Mouse (Mus musculus): Measurements from ENCODE around the gene Chrna1. TPM values are rescaled to one million over a fixed set of nuclear protein-coding genes. Genes with fewer than 3 reads are reported as not detected.

Gene Chrna1
- polyA plus RNA-seq, 1 experiment from 2014 or later = 0.18 TPM

- Histone ChIP-seq H3K4me1 (ENCODE audit: control insufficient read depth, insufficient read depth, low read length) (0 out of 2 replicates have a peak, but pooled peaks cover 5% of the 10 kb centered on the region), H3K9ac (replicated peaks; ENCODE audit: low read length) (no peak overlapping the region), H3K27ac (replicated peaks; ENCODE audit: low read depth, low read length) (no peak overlapping the region), H3K27me3 (ENCODE audit: control insufficient read depth, insufficient read depth, low read length) (no peaks in the 10 kb centered on the region), H3K4me2 (ENCODE audit: low read length) (no peak overlapping the region), H3K4me3 (replicated peaks; ENCODE audit: low read depth, low read length) (no peak overlapping the region), H3K9me3 (ENCODE audit: control insufficient read depth, low read length) (no peaks in the 10 kb centered on the region), H3K36me3 (ENCODE audit: control insufficient read depth, insufficient read depth, low read length) (peaks cover 22% of the 10 kb centered on the region)
- ATAC-seq (ENCODE audit: low FRiP score, low TSS enrichment) (no peak), DNase-seq (no peak)
- 88% methylated on average over 5 of the region's 5 CpGs for WGBS
These were observed 29.1 kb upstream of the Chrna1 start for GRCm38 (mm10) chr2:73609067-73609723.

- 0 out of 2 replicates have a peak, but pooled peaks cover 5% of the 10 kb centered on the region for H3K4me1 ChIP-seq (ENCODE audit: control insufficient read depth, insufficient read depth, low read length)
- H3K4me3 ChIP-seq (replicated peaks; ENCODE audit: low read depth, low read length) = no peak overlapping the region
- H3K27me3 ChIP-seq (ENCODE audit: control insufficient read depth, insufficient read depth, low read length) = no peaks in the 10 kb centered on the region
- H3K9me3 ChIP-seq (ENCODE audit: control insufficient read depth, low read length) = no peaks in the 10 kb centered on the region
- no peak overlapping the region for H3K4me2 ChIP-seq (ENCODE audit: low read length)
- H3K9ac ChIP-seq (replicated peaks; ENCODE audit: low read length) = no peak overlapping the region
- ATAC-seq (ENCODE audit: low FRiP score, low TSS enrichment) (no peak), DNase-seq (no peak)
- peaks cover 17% of the 10 kb centered on the region for H3K36me3 ChIP-seq (ENCODE audit: control insufficient read depth, insufficient read depth, low read length)
- no peak overlapping the region for H3K27ac ChIP-seq (replicated peaks; ENCODE audit: low read depth, low read length)
- 87% methylated on average over 6 of the region's 6 CpGs for WGBS
These were observed 28.3 kb upstream of the Chrna1 start for GRCm38 (mm10) chr2:73608391-73608790.

- Histone ChIP-seq H3K9ac (replicated peaks; ENCODE audit: low read length) (no peak overlapping the region), H3K4me1 (ENCODE audit: control insufficient read depth, insufficient read depth, low read length) (0 out of 2 replicates have a peak, but pooled peaks cover 5% of the 10 kb centered on the region), H3K9me3 (ENCODE audit: control insufficient read depth, low read length) (no peaks in the 10 kb centered on the region), H3K27ac (replicated peaks; ENCODE audit: low read depth, low read length) (0 out of 2 replicates have a peak overlapping the region, but pooled peaks have one; percentile 3), H3K4me3 (replicated peaks; ENCODE audit: low read depth, low read length) (no peak overlapping the region), H3K27me3 (ENCODE audit: control insufficient read depth, insufficient read depth, low read length) (no peaks in the 10 kb centered on the region), H3K4me2 (ENCODE audit: low read length) (no peak overlapping the region), H3K36me3 (ENCODE audit: control insufficient read depth, insufficient read depth, low read length) (peaks cover 14% of the 10 kb centered on the region)
- WGBS = 69% methylated on average over 4 of the region's 4 CpGs
- DNase-seq = no peak
- ATAC-seq (ENCODE audit: low FRiP score, low TSS enrichment) = no peak
These were observed 27.5 kb upstream of the Chrna1 start for GRCm38 (mm10) chr2:73607609-73608008.

GRCm38 (mm10) chr2:73607146-73607545, 27.0 kb upstream of the Chrna1 start:
- Histone ChIP-seq H3K4me3 (replicated peaks; ENCODE audit: low read depth, low read length) (no peak overlapping the region), H3K36me3 (ENCODE audit: control insufficient read depth, insufficient read depth, low read length) (peaks cover 10% of the 10 kb centered on the region; the same call in 1 of the 2 replicates), H3K9me3 (ENCODE audit: control insufficient read depth, low read length) (no peaks in the 10 kb centered on the region), H3K27ac (replicated peaks; ENCODE audit: low read depth, low read length) (no peak overlapping the region), H3K9ac (replicated peaks; ENCODE audit: low read length) (no peak overlapping the region), H3K4me2 (ENCODE audit: low read length) (no peak overlapping the region), H3K27me3 (ENCODE audit: control insufficient read depth, insufficient read depth, low read length) (no peaks in the 10 kb centered on the region), H3K4me1 (ENCODE audit: control insufficient read depth, insufficient read depth, low read length) (0 out of 2 replicates have a peak, but pooled peaks cover 5% of the 10 kb centered on the region)
- 77% methylated on average over 2 of the region's 2 CpGs for whole genome bisulfite sequencing
- DNase-seq (no peak), ATAC-seq (ENCODE audit: low FRiP score, low TSS enrichment) (no peak)

DNA sequence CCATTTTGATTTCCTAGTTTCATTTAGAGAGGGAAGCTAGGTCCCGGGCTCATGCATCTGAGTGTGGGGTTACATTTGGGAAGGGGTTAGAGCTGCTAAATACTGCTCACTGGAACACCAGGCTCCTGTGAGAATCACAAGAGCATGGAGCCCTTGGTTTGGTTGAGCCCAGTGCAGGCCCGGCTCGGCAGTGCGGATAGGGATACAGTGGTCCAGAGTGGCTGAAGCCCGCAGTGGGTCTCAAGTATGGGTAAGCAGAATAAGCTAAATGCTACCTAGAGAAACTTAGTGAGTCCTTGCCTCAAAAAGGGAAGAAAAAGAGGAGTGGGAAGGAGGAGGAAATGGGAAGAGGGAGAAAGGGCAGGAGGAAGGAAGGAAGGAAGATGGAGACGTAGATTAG, 26.5 kb upstream of the Chrna1 start:
- Histone ChIP-seq H3K9me3 (ENCODE audit: control insufficient read depth, low read length) (no peaks in the 10 kb centered on the region), H3K4me1 (ENCODE audit: control insufficient read depth, insufficient read depth, low read length) (0 out of 2 replicates have a peak, but pooled peaks cover 5% of the 10 kb centered on the region), H3K27me3 (ENCODE audit: control insufficient read depth, insufficient read depth, low read length) (no peaks in the 10 kb centered on the region), H3K4me2 (ENCODE audit: low read length) (no peak overlapping the region), H3K27ac (replicated peaks; ENCODE audit: low read depth, low read length) (no peak overlapping the region), H3K36me3 (ENCODE audit: control insufficient read depth, insufficient read depth, low read length) (peaks cover 6% of the 10 kb centered on the region; the same call in 1 of the 2 replicates), H3K9ac (replicated peaks; ENCODE audit: low read length) (no peak overlapping the region), H3K4me3 (replicated peaks; ENCODE audit: low read depth, low read length) (no peak overlapping the region)
- WGBS = 91% methylated on average over 6 of the region's 6 CpGs
- ATAC-seq (ENCODE audit: low FRiP score, low TSS enrichment) = no peak
- DNase-seq = no peak

GRCm38 (mm10) chr2:73605077-73605476, 24.9 kb upstream of the Chrna1 start:
- peak; percentile 61 for DNase-seq

DNA sequence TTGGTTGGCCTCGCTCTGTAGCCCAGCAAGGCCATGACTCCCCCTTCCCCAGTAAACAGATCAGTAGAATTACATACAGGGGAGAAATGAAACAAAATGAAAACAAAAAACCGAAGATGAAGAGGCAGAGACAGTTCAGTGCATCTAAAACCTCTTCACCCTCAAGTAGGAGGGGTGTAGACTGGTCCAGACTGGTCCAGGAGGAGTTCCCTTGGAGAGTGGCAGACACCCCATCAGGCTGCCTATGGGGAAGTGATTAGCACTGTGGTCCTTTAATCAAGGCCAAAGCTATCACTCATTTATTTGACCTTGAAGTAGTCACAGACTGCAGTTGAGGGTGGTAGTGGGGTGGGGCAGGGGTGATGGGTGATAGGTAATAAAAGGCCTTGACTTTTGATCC, 24.4 kb upstream of the Chrna1 start:
- no peak overlapping the region for H3K4me2 ChIP-seq (ENCODE audit: low read length)
- DNase-seq (no peak), ATAC-seq (ENCODE audit: low FRiP score, low TSS enrichment) (no peak)
- no peaks in the 10 kb centered on the region for H3K27me3 ChIP-seq (ENCODE audit: control insufficient read depth, insufficient read depth, low read length)
- no peak overlapping the region for H3K4me3 ChIP-seq (replicated peaks; ENCODE audit: low read depth, low read length)
- H3K27ac ChIP-seq (replicated peaks; ENCODE audit: low read depth, low read length) = no peak overlapping the region
- H3K36me3 ChIP-seq (ENCODE audit: control insufficient read depth, insufficient read depth, low read length) = no peaks in the 10 kb centered on the region
- 0 out of 2 replicates have a peak, but pooled peaks cover 5% of the 10 kb centered on the region for H3K4me1 ChIP-seq (ENCODE audit: control insufficient read depth, insufficient read depth, low read length)
- no peak overlapping the region for H3K9ac ChIP-seq (replicated peaks; ENCODE audit: low read length)
- 91% methylated on average over 2 of the region's 2 CpGs for WGBS
- H3K9me3 ChIP-seq (ENCODE audit: control insufficient read depth, low read length) = no peaks in the 10 kb centered on the region

More at GRCm38 (mm10) chr2:73605077-73605476, 24.9 kb upstream of the Chrna1 start:
- Histone ChIP-seq H3K4me2 (ENCODE audit: low read length) (no peak overlapping the region), H3K27me3 (ENCODE audit: control insufficient read depth, insufficient read depth, low read length) (no peaks in the 10 kb centered on the region), H3K36me3 (ENCODE audit: control insufficient read depth, insufficient read depth, low read length) (no peaks in the 10 kb centered on the region), H3K4me3 (replicated peaks; ENCODE audit: low read depth, low read length) (no peak overlapping the region), H3K9ac (replicated peaks; ENCODE audit: low read length) (no peak overlapping the region), H3K9me3 (ENCODE audit: control insufficient read depth, low read length) (no peaks in the 10 kb centered on the region), H3K27ac (replicated peaks; ENCODE audit: low read depth, low read length) (0 out of 2 replicates have a peak overlapping the region, but pooled peaks have one; percentile 45), H3K4me1 (ENCODE audit: control insufficient read depth, insufficient read depth, low read length) (0 out of 2 replicates have a peak, but pooled peaks cover 5% of the 10 kb centered on the region)
- WGBS = 51% methylated on average over 8 of the region's 8 CpGs
- ATAC-seq (ENCODE audit: low FRiP score, low TSS enrichment) = no peak

- Histone ChIP-seq H3K9ac (replicated peaks; ENCODE audit: low read length) (no peak overlapping the region), H3K27me3 (ENCODE audit: control insufficient read depth, insufficient read depth, low read length) (no peaks in the 10 kb centered on the region), H3K9me3 (ENCODE audit: control insufficient read depth, low read length) (no peaks in the 10 kb centered on the region), H3K4me3 (replicated peaks; ENCODE audit: low read depth, low read length) (no peak overlapping the region), H3K27ac (replicated peaks; ENCODE audit: low read depth, low read length) (no peak overlapping the region), H3K4me2 (ENCODE audit: low read length) (no peak overlapping the region), H3K36me3 (ENCODE audit: control insufficient read depth, insufficient read depth, low read length) (no peaks in the 10 kb centered on the region), H3K4me1 (ENCODE audit: control insufficient read depth, insufficient read depth, low read length) (0 out of 2 replicates have a peak, but pooled peaks cover 5% of the 10 kb centered on the region)
- ATAC-seq (ENCODE audit: low FRiP score, low TSS enrichment) (no peak), DNase-seq (no peak)
- WGBS = 53% methylated on average over 2 of the region's 2 CpGs
These were observed 20.5 kb upstream of the Chrna1 start for GRCm38 (mm10) chr2:73600650-73601049.

- H3K27me3 ChIP-seq (ENCODE audit: control insufficient read depth, insufficient read depth, low read length) = no peaks in the 10 kb centered on the region
- no peak overlapping the region for H3K9ac ChIP-seq (replicated peaks; ENCODE audit: low read length)
- H3K4me3 ChIP-seq (replicated peaks; ENCODE audit: low read depth, low read length) = no peak overlapping the region
- H3K27ac ChIP-seq (replicated peaks; ENCODE audit: low read depth, low read length) = no peak overlapping the region
- ATAC-seq (ENCODE audit: low FRiP score, low TSS enrichment) (no peak), DNase-seq (no peak)
- H3K36me3 ChIP-seq (ENCODE audit: control insufficient read depth, insufficient read depth, low read length) = no peaks in the 10 kb centered on the region
- 92% methylated on average over 11 of the region's 11 CpGs for WGBS
- H3K4me2 ChIP-seq (ENCODE audit: low read length) = no peak overlapping the region
- H3K9me3 ChIP-seq (ENCODE audit: control insufficient read depth, low read length) = no peaks in the 10 kb centered on the region
- H3K4me1 ChIP-seq (ENCODE audit: control insufficient read depth, insufficient read depth, low read length) = no peaks in the 10 kb centered on the region
These were observed 17.6 kb upstream of the Chrna1 start for GRCm38 (mm10) chr2:73597772-73598171.
